Mouse (Mus musculus): Measurements from ENCODE around the gene Bag5.

- no peak for TF ChIP-seq CTCF (IDR thresholded peaks at IDR 0.05; ENCODE audit: low read depth)
- TF ChIP-seq EP300 (IDR thresholded peaks at IDR 0.05; ENCODE audit: low read depth): no peak
Measured at GRCm38 (mm10) chr12:111726122-111726463, 13.0 kb upstream of the Bag5 start.

All from liver, postnatal 0 days (tissue).